Mouse (Mus musculus) liver, adult 2 months (tissue): ENCODE measurements around the gene Trem1.

Experiments used
- CTCF ChIP-seq: fragments of 200-500 bp; IDR thresholded peaks from 2 replicates; pipeline ENCODE4 v1.5.1; 2011; ENCODE audit warnings: low read depth, low read length, control low read depth
- POLR2A ChIP-seq: fragments of 200-500 bp; IDR thresholded peaks from 2 replicates; pipeline ENCODE4 v1.6.1; 2011; ENCODE audit warnings: low read length, control low read depth; ENCODE audit not compliant: insufficient read depth; ENCODE audit errors: extremely low read depth

GRCm38 (mm10) chr17:48192366-48192765, 40.2 kb upstream of the Trem1 start:
- no peak for TF ChIP-seq POLR2A
- TF ChIP-seq CTCF = no peak
